Mouse (Mus musculus) kidney, adult 8-10 months (tissue): ENCODE measurements around the gene Atrn.

ENCODE experiments used
- DNase-seq, 2 experiments: peaks; one replicate each; pipeline ENCODE4 v3.0.0; 2022

The Atrn gene

DNA sequence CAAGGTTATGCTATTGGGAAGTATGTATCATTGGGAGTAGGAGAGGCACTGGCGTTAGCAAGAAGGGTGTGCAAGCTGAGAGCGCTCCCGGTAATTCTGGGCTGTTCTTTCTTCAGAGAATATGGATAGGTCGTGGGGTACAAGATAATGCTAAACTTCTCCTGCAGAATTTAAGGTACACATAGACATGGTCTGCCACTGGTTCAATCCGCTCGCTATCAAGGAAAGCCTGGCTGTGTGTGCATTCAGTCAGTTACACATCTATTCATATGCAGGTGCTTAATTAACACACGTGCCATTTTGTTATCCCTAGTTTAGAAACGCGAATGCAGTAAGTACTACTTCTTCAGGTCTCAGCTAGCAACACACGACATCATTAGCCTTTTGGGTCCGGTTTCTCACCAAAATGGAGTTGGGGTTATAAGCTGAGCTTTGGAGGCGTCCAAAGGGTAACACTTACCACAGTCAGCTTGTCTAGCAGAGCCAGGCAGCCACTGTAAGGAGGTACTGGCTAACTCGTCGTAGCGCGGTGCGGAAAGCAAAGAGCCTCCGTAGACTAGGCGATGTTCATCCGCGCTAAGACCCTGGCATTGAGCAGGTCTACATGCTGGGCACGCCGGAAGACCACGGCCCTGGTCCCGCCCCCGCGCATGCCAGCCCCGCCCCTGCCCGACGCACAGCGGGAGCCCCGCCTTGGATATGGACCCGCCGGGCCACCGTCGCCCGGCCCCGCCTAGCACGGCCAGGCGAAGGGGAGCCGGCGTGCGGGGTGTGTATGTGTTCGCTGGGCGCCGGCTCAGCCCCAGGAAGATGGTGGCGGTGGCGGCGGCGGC, at the start of gene Atrn, which contains the start of gene 4930402H24Rik:
TSS of gene Atrn (plus strand) at position 745 of the 833 bp plus-strand sequence.
TSS of gene 4930402H24Rik (minus strand) at position 656 of the 833 bp plus-strand sequence.
- DNase-seq, result peak; percentile 88

DNA sequence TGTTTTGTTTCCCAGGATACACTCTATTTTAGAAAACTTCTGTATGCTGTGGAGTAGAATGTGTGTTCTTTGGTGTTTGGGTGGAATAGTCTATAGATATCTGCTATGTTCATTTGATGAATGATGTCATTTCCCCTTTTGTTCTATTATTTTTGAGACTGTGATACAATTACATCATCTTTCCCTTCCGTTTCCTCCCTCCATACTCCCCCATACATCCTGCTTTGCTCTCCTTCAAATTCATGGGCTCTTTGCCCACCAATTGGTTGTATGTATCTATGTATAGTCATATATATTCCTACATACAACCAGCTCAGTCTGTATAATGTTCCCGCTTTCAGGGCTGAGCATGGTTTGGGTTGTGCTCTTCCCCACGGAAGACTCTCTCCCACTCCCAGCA, 44.2 kb upstream of the Atrn start:
- DNase-seq, result no peak

DNA sequence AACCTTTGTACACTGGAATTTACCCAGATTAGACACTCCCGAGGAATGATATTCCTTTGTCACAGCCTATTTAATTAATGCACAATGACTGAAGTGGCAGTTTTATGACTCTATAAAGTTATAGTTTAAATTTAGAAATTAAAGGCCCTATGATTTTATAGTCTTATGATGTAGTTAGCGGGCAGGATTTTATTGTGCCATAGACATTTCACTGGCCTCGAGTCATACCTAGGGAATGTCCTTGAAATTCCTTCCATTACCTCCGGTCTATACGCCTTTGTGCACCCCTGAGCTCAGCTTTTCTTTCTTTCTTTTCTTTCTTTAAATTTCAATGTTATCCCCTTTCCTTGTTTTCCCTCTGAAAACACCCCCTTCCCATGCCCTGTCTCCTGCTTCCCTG, 35.4 kb upstream of the Atrn start:
- DNase-seq, result no peak

DNA sequence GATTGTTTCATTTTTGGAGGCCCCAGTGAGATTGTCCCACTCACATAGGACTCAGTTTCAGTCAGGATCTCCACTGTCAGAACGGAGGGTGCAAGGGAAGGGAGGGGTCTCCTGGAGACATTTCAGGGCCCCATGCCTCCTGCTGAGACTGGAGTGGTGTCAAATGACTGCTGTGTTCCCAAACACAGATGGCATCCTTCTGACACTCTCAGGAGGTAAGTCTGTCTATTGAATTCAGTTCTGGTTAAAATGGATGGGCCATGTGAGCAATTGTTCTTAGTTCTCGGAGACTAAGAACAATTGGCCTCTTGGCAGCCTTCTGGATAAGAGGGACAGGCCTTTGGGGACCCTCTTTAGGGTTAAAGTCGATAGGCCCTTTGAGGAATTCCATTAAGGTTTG, 28.9 kb upstream of the Atrn start:
- no peak for DNase-seq

DNA sequence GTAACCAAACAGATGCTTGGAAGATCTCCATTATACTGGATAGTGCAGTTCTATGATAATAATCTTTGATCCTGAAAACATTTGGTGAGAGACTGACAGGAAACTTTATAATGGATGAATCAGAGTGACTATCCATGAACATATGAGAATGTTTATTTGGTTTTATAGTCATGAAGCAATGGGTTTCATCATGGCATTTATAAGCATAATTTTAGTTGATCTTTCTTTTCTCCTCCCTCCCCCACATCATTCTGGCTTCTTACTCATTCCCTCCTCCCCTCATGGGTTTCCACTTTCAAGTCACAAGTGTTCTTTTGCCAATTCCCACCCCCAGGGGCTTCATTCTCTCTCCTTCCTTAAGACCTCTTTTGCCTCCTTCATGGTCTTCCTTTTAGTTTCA, 19.3 kb upstream of the Atrn start:
- no peak for DNase-seq

DNA sequence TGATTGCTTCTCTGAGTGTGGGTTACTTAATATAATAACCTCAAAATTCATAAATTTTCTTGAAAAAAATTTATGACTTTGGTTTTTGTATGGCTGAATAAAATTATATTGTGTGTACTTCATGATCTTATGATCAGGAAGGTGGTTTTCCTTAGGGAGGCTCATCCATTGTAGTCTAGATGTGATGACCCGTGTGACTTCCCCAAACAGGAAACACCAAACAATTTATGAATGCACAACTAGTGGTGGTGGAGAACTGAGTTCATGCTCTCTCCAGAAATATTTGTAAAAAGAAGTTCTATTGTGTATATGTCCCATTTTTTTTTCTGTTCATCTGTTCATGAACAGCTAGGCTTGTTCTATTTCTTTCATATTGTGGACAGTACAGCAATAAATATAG, 18.8 kb upstream of the Atrn start:
- DNase-seq, result no peak

DNA sequence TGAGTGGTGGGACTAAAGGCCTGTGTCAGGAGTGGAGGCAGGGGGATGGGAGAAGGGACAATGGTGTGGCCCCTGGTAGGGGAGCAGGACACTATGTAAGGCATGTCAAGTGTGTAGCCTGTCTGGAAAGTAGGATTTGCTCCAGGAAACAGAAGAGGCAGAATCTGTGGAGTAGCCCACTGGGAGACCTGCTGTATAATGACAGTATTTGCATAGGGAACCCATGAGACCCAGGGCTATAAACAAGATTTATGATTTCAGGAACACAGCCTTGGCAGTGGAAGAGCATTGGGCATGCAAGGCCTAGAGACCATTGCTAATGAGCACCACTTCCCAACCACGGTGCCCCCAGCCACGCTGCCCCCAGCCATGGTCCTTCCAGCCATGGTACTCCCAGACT, 9.4 kb upstream of the Atrn start:
- DNase-seq, result no peak

DNA sequence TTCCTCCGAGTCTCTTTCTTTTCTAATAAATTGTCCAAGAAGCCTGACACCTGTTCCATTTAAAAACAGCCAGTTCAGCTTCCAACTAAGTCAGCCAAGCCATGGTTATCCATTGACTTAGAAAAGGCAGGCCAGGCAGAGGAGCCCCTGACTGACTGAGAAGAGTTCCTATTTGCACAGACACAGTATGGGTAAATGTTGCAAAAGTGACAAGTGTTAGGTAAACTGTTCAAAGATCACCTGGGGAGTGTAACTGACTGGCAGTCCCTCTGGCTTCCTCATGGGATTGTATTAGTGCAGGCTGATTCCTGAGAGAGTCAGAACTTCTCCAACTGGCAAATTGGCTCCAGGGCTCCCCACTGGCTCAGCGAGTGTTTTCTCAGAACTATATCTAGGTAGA, 8.4 kb upstream of the Atrn start:
- peak; percentile 43 to 62 for DNase-seq

DNA sequence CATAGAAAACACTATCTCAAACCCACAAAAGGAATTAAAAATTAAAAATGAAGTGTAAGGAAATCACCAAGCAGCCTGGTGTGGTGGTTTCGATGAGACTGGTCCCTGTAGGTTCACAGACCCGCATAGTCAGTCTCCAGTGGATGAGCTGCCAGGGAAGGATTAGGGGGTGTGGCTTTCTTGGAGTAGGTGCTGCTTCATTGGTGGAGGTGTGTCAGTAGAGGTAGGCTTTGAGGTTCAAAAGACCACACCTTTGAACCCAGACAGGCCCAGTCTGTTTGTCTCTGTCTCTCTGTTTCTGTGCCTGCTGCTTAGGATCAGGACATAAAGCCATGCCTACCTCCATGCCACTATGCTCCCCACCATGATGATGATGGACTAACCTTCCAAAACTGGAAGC, 7.5 kb upstream of the Atrn start:
- peak in 1 of 2 experiments; percentile 43 for DNase-seq

DNA sequence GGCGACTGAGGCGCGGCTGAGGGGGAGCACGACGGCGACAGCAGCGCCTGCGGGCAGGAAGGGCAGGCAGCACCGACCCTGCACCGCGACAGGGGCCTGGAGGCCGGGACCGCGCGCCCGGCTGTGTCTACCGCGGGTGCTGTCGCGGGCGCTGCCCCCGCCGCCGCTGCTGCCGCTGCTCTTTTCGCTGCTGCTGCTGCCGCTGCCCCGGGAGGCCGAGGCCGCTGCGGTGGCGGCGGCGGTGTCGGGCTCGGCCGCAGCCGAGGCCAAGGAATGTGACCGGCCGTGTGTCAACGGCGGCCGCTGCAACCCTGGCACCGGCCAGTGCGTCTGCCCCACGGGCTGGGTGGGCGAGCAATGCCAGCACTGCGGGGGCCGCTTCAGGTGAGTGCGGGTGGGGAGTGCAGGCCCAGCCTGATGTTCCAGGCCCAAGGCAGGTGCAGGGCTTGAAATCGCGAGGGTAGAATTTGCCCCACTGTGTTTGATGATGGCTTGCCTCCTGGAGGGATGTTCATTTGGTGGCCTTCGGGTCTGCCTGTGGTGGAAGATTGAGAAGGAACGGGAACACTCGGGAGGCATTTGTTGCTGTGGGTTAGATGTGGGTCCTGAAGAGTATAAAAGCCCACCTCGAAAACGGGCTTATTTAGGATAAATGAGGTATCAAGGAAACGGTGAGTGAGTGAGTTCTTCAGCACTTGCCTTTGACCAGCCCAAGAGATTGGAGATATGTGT, 455 bp downstream of the Atrn start:
- no peak for DNase-seq

DNA sequence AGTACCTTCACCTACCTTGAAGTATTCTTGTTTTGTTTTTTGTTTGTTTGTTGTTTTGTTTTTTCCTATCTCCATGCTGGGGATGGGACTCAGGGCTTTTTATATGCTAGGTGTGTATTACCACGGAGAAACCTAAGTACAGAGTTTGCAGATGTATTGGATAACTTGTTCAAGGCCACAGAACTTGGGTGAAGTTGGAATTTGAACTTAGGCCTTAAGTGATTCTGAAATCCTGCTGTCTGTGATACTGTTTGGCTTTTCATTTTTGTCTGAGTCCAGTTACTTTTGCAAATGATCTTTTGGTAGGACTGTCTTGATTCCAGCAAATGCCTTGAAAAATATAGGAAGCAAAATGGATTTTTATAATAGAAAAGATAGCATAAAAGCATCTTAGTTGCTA, 5.4 kb downstream of the Atrn start:
- DNase-seq, result no peak

DNA sequence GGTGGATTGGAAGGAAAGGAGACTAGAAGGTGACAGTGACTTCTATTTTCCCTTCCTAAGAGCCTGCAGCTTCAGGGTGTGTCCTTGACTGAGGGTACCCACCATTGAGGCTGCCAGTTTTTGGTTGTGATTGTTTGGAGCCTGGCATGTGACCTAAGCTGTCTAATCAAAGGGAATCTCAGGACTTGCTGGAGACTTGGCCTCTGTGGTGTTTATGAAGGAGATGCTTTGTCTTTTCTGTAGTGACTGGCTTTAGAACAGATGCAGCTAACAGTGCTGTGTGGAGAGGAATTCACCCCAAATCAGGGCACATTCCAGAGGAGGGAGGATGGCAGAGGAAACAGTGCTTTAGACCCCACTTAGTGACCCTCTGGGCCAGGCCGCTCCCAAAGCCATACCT, 8.6 kb downstream of the Atrn start:
- DNase-seq, result no peak

DNA sequence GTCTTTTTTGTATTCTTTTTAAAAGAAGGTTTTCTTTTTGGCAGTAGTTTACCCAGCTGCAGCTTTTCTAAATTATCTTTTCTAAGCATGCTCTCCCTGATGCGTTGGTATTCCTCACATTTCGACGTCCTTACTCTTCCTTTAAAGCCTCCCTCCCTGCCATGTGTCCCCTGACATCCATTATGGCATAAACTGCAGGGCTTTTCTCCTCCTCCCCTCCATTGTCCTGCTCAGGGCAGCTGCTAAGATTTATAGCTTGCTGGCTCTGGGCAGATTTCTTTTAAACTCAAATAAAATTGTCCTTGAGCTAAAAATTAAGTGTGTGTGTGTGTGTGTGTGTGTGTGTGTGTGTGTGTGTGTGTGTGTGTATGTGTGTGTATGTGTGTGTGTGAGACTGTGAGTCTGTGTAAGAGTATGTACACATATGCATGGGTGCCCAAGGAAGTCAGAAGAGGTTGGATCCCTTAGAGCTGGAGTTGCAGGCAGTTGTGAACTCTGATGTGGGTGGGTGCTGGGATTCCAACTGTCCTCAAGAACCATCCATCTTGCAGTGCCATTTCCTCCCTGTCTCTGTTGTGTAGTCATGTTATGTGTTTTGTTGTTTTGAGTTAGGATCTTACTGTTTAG, 10.3 kb downstream of the Atrn start:
- no peak for DNase-seq

DNA sequence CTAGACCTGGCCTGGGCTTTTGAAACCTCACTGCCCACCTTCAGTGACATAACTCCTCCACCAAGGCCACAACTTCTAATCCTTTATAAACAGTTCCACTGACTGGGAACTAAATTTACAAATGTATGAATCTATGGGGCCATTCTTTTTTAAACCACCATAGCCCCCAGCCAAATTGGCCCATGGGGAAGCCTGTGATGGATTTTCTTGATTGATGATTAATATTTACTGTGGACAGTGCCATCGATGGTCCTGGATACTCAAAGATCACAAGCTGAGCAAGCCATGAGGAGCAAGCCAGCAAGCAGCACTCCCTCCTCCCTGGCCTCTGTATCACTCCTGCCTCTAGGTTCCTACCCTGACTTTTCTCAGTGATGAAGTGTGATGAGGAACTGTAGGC, 11.4 kb downstream of the Atrn start:
- no peak for DNase-seq

DNA sequence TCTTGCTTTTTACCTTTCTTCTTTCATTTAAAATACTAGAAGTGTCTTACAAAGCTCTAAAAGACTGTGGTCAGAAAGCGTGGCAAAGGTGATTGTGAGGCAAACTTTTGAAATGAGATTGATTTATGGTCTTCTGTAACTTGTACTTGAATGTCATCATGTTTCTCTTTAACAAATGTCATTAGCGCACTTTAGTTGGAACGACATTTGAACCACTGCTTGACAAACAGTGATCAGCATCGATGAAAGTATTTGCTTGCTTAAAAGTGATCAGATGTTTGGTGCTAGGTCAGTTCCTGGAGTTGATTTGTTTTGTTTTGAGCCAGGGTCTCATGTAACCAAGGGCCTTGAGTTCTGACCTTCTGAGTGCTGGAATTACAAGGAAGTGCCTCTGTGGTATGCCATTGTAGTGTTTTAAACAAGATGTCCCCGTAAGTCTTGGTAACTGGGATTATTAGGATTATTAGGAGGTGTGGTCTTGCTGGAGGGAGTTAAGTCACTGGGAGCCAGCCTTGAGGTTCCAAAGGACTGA, 12.8 kb downstream of the Atrn start:
- no peak for DNase-seq

DNA sequence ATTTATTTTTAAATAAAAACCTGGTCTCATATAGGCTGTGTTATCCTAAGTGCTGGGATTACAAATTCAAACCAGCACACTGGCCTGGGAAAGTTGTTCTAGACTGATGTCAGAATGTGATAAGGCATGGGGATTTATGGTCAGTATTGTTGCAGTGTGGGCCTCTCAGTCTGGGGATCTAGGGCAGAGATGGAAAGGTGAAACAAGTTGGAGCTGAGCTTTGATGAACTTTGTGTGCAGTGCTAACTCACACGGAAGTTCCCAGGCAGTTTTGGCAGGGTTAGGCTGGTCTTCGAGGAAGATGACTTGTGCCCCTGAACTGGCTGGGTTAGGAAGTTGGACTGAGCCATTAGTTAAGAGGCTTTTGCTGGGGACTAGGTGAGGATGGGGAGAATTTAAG, 18.7 kb downstream of the Atrn start:
- no peak for DNase-seq

DNA sequence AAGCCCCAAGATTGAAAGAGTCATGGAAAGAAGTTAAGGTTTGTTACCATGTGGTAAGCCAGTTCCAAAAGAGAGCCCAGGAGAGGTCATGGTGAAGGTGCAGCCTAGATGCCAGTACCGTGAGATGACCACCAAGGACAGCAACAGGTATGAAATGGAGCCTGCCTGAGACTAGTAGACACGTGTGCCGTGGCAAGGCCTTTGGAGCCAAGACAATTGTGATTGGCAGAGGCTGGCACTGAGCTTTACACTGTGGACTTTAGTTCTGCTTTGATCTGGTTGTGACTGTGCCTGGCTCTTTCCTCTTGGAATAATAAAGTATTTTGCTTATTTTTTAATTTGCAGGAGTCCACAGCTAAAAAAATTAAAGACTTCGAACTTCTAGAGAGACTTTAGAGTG, 21.7 kb downstream of the Atrn start:
- peak; percentile 39 to 42 for DNase-seq

DNA sequence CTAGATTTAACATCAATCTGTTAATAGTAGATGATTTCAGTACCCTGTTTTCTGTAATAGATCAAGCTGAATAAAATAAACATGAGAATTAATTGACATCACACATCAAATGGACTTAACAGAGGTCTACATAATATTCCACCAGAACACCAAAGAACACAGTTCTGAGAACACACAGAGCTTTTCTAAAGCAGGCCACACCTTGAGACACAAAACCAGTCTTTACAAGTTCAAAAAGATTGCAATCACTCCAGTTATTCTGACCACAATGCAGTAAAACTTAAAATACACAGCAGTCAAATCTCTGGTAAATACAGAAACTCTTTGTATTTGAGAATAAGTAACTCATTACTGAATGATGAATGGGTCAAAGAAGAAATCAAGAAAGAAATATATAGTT, 22.2 kb downstream of the Atrn start:
- DNase-seq, result no peak

DNA sequence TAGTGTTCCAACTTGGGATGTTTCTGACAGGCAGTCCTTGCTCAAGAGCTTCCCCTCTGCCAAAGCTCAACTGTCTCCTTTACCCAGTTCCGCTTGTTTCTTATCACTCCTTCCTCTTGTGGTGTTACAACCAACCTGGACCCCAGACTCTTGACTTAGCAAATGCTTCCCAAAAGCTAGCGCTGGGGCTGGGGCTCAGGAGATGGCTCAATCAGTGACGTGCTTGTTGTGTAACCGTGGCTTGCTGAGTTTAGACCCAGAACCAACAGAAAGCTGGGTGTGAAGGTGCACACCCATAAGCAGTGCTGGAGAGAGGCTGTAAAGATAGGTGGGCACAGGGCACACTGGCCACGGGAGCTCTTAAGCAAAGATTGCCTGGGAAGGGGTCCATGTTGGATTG, 23.7 kb downstream of the Atrn start:
- DNase-seq, result no peak

DNA sequence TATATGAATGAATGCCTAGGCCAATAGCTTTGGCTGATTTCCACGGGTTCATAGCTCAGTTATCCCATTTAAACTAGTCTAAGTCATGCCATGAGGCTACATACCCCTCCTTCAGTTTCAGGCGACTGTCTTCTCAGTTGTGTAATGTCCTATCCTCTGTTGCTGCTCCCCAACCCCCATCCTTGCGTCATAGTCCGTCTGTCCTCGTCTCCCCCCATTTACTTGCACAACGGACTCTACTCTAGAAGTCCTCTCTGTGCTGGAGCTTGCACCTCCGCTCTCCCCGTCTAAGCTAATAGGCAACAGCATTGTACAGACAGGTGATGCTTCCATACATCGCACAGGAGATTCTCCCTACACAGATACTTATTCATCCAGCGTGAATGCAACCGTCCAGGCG, 26.6 kb downstream of the Atrn start:
- DNase-seq, result no peak

DNA sequence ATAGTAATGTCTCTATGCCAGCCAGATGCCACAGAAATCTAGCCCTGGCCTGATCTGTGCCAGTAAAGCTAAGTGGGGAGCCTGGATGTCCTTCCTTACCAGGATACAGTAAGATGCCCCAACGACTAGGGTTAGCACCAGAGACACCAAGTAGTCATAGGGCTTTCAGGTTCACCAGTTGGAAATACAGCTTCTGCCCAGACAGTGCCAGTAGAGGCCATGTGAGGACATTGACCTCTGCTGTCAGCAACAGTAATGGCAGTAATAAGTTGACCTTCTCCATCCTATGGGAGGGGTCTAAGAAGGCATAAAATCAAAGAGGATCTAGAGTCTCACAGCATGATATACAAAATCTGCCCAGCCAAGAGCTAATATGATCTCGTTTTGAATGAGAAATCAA, 43.5 kb downstream of the Atrn start:
- DNase-seq, result peak; percentile 18 to 37

DNA sequence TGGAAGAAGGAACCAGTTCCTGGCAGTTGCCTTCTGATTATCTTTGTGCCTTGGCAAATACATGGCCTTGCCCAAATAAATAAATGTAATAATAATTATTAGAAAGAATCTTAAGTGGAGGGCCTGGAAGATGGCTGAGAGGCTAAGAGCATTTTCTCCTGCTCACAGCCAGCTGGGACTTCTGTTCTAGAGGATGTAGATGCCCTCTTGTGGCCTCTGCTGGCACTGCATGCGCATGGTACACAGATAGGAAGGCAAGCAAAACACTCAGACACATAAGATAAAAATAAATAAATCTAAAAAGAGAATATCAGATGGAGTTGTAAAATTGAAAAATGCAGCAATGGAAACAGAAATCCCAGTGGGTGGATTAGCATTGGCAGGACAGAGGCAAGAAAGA, 44.3 kb downstream of the Atrn start:
- peak; percentile 77 to 93 for DNase-seq

DNA sequence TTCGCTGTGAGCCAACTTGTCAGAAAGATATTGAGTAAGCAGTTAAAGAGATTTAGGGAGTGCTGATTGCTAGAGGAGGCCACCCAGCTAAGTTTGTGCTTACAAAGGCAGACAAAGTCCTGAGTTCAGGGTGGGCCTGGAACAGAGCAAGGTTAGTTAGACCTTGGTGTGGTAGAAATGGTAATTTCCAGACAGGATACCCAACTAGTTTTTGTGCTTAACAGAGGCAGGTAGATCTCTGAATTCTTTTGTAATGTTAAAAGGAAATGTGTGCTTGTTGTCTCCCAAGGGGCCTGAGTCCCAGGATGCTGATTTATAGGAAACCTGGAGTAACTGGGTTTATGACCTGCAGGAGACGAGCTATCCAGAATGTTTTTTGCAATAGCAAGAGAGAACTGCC, 52.6 kb downstream of the Atrn start:
- DNase-seq, result no peak

DNA sequence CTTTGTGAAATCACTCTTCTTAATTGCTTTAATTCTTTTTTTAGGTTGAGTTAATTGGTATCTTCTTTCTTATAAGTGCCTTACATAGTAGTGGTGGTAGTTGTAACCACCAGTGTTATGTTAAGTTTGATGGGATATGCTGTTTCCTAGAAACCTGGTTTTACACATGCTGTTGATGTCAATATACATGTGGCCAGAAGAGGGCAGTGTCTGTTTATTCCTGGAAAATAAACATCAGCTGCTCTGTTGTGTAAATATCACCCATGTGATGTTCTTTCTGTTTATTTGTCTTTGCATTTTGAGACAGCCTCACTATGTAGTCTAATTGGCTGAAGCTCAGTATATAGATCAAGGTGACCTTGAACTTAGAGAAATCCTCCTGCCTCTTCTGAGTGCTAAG, 55.6 kb downstream of the Atrn start:
- DNase-seq, result peak in 1 of 2 experiments; percentile 5
